Mouse (Mus musculus): Measurements from ENCODE around the gene Cntnap2.
"Not testable (repeated sequence)": the region's sequence is repeated elsewhere in the genome, so short reads cannot be mapped to it uniquely, and the experiment has no call there.

Gene Cntnap2

DNA sequence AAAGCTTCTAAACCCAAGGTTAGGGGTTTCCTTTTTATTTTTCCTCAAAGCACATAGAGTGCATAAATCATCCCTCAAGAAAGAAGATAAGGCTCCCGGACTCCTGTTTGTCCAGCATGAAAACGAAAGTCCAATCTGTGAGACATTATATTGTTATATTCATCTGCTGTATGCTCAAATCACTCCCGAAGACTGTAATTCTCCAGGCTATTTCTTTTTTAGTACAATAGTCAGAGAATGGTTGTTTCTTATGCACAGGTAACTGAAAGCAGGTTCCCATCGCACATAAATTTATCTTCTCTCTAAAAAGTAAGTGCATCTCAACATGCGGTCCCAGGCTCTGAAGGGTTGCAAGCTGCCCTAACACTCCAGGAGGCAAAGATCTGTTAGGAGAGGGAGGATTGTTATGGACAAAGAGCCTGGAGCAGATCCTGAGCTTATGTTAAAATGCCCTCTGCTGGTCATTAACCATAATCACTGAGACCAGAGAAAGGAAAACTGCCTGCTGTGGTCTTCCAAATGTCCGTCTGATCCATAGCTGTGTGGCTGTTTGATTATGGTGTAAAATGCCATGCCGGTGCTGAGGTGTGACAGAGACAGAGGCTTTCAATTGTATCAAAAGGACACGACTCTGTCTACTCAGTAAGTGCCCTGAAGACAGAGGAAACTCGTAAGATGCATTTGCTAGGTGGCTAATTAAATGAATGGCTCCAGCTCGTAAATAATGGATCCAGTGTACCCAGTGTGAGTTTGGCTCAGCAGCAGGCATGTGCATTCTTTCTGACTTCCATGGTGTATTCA lies 2116.4 kb downstream of the Cntnap2 start:
- DNase-seq (ENCODE audit: low spot score) = not testable (repeated sequence)

DNA sequence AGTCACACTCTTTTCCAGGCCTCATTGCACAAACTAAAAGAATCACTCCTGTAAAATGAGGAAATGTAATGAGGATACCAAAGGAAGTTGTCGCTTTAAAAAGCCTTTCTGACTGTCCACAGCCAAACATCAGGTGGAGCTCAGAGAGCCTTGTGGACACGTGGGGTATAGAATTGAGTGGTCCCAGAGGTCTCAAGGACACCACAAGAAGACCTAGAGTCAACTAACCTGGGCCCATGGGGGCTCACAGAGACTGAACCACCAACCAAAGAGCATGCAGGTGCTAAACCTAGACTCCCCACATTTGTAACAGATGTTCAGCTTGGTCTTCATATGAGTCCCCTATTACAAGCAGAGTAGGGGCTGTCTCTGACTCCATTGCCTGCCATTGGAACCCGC lies 2117.0 kb downstream of the Cntnap2 start:
- not testable (repeated sequence) for DNase-seq (ENCODE audit: low spot score)

DNA sequence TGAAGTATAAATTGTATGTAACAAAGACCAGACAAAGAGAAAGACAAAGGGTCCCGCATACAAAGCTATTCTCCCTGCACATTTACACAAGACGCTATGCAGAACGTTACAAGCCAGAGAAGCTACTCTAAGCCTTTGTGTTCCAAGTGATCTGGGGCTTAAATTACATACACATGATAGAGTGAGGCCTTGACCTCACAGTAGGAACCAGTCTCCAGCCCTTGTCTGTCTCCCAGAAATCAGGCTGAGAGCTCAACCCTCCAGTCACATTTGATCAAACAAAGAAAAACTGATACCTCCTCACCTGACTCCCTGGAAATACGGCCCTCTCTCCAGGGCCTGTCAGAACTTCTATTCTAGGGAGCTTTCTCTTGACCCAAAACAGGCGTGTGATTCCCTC lies 2122.2 kb downstream of the Cntnap2 start:
- DNase-seq (ENCODE audit: low spot score) = not testable (repeated sequence)

DNA sequence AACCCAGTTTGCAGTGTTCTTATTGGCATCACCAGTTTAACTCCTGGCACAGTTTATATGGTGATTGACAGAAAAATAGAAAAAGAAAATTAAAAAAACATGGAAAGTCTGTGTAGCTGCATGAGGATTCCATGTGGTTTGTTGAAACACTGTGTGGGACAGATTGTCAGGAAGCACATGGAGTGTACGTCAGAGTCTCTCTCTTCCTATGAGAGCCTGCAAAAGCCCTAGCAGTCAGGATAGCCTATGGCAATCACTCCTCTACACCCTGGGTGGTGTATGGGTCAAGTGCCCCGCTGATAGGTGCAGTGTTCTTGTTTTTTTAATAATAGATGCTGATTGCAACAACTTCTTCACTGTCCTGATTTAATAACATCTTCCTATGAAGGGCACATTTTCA lies 2123.1 kb downstream of the Cntnap2 start:
- DNase-seq (ENCODE audit: low spot score) = no peak

DNA sequence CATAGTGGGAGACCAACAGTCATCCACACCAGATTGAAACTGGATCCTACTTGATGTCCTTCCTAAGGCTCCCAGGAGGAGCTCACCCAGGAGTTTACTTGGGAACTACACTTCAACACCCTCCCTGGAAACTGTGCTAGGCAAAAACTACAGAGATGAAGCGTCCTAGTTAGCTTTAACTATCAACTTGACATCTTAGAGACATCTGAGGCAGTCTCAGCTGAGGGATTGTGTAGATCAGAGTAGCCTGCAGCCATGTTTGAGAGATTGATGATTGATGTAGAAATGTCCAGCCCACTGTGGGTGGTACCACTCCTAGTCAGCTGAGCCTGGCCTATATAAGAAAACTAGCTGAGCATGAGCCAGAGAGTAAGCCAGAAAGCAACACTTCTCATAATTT lies 2123.6 kb downstream of the Cntnap2 start:
- no peak for DNase-seq (ENCODE audit: low spot score)

DNA sequence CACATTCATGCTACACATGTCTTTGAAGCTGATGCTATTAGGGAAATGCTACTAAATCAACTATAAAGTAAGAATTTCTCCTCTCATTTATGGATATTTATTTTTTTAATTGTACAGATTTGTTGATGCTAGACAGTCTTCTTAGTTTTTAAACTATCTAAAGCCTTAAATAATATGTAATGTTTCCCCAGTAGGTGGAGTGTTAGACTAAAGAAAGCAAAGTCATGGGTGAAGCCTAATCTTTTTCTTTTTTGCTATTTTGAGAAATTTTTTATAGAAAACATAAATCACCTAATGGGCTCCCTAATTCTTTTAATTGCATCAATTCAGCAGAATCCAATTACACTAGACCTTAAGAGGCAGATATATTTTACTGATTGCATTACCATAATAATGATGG lies 2124.7 kb downstream of the Cntnap2 start:
- DNase-seq (ENCODE audit: low spot score) = not testable (repeated sequence)

DNA sequence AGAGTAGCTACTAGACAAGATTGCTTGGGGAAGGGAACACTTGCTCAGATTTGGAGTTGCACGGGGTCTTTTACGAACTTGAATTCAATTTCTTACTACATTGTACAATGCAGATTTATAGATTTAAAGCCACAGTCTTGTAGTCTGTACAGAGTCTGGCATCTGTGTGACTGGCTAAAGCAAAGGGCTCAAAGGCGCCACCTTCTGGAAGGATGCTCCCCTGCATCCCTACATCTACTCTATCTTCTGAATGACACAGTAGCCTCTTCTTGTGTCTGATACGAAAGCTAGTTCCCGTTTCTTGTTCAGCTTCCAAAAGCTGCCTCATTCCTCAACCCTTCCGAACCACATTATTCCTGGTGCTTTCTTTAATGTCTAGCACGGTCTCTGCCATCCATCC lies 2129.0 kb downstream of the Cntnap2 start:
- DNase-seq (ENCODE audit: low spot score) = no peak

DNA sequence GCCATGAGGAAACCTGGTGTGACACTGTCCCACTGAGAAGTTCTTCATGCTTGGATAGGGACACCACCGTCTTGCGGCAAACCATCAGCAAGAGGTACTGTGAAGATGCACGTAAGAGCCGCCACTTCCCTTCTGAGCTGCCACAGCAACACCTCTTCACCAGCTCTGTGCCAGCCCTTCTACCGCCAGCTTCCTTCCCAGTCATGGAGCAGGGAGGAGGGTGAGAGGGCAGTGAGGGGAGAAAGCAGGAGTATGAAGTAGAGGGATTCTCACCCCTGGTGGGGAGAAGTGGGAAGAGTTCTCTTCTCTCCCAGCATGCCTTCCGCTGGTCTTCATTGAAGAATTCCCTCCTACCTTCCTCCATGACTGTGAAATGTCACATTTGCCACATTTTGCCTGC lies 2129.4 kb downstream of the Cntnap2 start:
- not testable (repeated sequence) for DNase-seq (ENCODE audit: low spot score)

DNA sequence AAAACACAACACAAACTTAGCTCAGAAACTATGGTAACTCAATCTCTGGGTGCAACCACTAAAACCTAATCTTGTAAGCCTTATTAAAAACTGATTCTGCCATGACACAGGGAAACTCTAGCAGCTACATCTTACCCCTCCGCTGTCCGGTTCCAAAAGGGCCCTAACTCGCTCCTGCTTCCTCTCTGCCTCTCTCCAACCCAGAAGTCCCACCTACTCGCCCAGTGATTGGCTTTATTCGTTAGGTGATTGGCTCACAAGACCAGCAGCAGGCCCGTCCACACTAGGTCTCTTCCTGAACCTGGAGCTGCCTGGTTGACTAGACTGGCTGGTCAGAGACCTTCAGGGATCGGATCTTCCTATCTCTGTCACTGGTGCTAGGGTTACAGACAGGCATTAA lies 2131.1 kb downstream of the Cntnap2 start:
- peak; percentile 77 for DNase-seq (ENCODE audit: low spot score)

DNA sequence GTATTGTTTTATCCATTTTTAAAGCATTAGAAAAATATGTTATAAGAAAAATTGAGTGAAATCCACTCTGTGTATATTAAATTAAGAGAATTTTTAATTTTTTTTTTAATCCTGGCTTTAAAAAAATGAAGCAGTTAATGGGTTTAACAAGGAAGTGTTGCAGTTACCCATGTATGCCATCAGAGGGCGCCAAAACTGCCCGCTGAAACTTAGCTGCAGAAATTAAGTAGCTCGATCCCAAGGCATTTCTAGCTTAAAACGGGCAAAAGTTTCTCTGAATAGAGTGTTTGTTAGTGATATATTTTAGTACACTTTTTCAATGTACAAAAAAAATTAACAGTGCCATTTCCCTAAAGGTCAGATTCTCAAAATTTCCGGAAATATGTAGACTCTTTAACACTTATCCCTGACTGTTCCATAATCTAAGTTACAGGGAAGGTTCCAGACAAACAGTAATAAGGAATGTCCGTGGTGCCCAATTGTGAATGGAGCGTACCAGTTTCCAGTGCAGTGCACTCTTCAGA lies 2132.2 kb downstream of the Cntnap2 start:
- DNase-seq (ENCODE audit: low spot score) = no peak

DNA sequence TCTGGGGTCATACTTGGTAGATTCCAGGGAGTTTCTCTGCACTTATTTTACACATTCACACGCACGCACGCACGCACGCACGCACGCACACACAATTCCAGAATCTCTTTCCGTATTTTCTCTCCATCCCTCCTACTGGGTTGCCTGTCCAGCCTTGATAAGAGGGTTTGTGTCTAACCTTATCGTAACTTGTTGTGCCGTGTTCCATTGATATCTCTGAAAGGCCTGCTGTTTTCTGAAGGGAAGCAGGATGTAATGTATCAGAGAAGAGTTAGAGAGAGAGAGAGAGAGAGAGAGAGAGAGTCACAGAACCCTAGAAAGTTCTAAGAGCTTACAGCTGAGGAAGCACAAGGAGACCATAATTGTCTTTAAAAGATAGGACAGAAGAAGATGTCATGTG lies 2132.8 kb downstream of the Cntnap2 start:
- no peak for DNase-seq (ENCODE audit: low spot score)

DNA sequence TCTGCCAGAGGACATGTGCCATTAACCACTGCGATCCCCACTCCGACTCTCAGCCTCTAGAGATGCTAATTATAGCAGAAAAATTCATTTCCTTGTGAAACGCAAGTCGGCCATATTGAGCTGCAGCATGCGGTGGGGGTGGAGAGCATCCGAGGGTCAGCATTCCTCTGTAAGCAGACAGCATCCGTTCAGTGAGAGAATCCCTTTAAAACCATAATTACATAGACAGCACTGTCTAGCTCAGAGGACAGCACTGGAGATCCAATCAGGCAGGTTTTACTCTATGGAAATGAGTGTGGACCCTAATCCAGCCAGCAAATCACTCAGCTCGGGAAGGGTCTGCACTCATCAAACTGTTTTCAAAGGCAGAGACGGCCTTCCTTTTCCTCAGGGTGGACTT lies 2133.3 kb downstream of the Cntnap2 start:
- no peak for DNase-seq (ENCODE audit: low spot score)

DNA sequence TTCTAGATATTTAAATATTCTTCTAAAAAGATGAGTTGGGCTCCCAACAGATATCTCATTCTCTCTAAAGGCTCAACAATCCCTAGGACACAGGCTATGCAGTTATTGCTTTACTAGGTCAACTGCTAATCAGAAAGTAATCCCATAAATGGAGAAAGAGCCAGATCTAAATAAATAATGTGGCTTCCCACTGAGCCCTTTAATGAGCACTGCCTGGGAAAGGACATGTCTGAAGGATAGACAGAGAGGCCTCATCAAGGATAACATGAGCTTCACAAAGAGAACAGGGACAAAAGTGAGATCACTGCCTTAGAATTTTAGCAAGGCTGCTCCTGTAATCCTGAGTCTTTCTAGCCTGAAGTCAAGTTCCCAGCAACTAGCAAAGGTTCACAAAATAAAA lies 2138.4 kb downstream of the Cntnap2 start:
- no peak for DNase-seq (ENCODE audit: low spot score)

DNA sequence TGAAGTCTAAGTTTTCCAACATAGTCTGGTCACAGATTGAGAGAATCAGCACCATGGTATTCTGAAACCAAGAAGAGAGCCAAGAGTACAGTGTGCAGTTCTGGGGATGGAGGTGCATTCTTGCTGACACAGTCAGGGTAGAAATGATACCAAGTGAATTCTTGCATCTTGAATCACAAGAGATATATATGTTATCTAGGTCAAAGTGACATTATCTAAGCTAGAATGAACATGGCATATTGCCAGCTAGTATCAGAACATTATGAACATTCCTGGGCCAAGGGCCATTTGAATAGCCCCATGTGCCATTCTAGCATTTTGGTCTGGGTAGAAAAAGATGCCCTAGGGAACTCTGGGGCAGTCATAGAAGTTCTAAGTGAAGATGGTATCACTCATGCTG lies 2141.5 kb downstream of the Cntnap2 start:
- DNase-seq (ENCODE audit: low spot score) = no peak

DNA sequence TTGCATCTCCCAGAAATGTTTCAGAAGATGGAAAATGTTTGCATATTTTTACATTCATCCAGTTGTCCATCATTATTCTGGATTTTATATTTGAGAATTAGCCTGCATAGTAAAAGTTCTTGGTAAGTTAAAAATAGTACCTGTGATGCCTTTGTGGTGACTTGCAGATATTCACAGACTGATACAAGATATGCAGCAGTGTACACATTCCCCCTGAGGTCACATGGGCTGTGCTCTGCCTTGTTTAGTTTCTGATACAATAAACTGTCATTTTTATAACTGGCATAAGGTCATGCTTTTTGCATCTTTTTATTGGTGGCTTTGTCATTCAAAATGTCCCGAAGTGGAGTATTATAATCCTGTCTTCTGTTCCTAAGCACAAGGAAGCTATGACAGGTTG lies 2148.9 kb downstream of the Cntnap2 start:
- no peak for DNase-seq (ENCODE audit: low spot score)

DNA sequence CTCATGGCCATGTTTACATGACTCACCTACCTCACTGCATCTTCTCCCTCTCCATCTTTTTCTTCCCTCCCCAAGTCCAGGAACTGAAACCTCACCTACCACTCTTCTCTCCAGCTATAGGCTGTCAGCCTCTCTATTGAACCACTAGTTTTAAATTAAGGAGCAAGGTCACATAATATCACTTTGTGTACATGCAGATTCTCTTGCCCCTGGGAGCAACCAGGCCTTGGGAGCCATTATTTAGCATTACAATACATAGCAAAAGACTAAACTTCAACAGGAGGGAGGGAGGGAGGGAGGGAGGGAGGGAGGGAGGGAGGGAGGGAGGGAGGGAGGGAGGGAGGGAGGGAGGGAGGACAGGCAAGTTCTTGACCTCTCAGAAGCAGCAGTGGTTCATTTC lies 2155.6 kb downstream of the Cntnap2 start:
- no peak for DNase-seq (ENCODE audit: low spot score)

DNA sequence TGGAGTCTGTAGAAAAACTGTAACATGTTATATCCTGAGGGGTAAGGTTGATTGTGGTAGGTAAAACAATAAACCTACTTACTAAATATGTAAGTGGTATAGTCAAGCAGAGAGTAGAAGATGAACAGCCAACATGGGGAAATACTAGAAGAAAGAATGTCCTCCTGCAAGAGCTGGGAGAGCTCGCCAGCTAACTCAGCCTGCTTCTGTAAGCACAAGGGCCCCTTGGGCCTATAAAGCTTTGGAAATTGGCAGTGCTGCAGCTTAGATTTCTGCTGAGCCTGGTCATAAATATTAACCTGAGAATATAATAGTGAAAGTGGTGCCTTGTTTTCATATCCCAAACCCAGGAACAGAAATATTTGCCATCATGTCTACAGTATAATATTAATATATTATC lies 2164.4 kb downstream of the Cntnap2 start:
- DNase-seq (ENCODE audit: low spot score) = not testable (repeated sequence)

DNA sequence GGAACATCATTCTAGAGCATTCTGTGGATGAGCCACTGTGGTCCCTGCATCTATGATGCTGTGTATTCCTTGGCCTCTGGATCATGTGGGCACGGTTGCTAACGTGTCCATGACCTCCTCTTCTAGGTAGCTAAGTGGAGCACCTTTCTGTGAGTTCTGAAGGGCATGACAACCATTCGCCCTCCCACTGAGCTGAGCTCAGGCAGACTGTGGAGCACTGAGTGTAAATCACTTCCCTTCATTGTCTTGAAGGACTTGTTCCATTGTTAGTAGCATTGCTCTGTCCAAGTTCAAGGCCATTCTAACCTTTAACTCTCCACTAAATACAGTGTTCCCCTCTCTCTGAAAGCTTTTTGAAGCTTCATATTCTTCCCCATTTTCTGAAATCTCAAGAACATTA lies 2166.2 kb downstream of the Cntnap2 start:
- DNase-seq (ENCODE audit: low spot score) = not testable (repeated sequence)

DNA sequence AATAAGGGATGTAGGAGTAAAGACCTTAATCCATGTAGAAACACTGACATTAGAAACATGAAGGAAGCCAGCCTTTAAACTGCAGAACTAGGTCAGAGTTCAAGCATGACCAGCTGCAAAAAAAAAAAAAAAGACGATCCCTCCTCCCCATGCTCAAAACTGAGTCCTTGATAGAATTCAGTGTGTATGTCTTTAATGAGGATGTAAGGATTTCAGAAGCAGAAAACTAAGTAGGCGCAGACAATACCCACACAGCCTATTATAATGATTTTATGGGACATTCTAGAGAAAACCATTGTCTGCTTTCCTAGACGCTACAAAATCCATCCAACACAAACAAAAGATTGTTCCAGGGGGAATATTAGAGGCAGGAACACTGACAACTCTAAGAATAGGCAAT lies 2168.4 kb downstream of the Cntnap2 start:
- DNase-seq (ENCODE audit: low spot score) = no peak

DNA sequence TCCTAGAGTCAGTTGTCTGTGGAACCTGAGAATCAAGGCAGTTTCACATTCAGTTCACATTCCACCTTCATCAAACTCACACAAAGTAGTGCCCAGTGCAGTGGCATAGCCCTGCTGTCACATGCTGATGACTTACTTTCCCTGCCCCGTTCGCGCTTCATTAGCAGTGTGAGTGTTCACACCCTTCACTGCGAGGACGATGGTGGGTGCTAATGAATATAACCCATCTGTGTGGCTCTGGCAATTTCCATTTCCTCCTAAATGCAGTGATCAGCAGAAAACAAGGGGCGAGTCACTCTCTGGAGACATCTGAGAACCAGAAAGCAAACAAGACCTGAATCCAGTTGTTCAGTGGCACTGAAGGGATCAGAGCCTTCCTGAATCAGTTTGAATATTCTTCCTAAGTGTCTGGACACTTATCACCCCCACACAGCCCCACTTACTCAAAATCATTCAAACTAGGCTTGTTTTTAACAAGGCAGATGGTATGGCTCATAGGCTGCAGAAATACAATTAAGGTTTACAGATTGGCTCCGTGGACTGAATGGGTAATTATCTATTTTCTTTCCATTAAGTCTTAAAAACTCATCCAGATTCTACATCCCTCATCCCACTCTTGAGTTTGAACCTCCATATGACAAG lies 2169.6 kb downstream of the Cntnap2 start:
- no peak for DNase-seq (ENCODE audit: low spot score)

DNA sequence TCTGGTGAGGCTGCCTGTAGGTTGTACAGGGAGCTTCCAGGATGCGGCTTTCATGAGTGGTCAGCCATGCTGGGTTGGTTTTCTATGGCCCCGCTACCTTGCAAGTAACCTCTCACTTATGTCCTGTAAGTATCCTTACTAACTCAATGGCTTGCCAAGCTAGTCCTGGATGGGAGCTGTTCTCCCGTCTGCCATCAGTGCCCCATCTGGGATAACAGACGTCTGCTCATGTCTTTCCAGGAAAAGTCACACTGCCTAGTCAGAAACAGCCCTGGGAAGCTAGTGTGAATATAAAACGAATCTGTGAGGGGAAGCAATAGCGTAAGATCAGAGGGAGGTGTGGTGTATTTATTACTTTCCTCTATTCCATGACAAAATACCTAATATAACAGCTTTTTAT lies 2172.4 kb downstream of the Cntnap2 start:
- no peak for DNase-seq (ENCODE audit: low spot score)

DNA sequence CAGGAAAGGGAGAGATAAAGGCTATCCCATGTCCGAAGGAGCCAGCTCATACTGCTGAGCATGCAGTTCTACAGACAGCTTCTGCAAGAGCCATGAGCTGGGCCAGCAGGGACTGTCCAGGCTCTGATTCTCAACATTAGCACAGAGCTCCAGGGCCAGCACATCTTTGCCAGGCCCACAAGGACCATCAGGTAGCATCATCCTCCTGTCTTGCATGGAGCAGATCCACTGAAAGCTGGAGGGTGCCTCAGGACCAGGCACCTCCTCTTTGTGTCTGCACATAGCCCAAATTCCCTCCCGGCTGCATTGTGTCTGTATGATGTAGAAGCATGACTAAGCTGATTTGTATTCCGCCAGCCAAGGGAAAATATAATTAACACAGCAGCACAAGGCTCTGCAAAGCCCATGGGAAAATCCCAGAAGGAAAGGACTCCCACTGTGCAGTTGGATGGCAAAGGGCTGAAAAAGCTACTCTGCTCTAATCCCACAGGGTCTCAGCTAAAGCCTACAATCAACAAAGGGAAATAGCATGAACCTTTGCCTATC lies 2180.3 kb downstream of the Cntnap2 start:
- peak; percentile 22 for DNase-seq (ENCODE audit: low spot score)

DNA sequence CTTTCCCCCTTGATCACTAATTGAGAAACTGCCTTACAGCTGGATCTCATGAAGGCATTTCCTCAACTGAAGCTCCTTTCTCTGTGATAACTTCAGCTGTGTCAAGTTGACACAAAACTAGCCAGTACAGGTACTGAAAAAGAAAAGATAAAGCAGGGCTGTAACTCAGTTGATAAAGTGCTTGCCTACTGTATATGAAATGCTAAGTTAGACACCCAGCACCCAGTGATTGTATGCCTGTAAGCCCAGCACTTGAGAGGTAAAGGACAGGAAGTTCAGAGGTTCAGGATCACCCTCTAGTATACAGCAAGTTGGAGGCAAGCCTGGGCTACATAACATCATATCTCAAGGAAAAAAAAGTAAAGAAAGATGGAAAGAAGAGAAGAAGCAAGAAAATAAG lies 2182.2 kb downstream of the Cntnap2 start:
- no peak for DNase-seq (ENCODE audit: low spot score)
